Mouse (Mus musculus): ENCODE data around the gene Gxylt1. TPM values are rescaled to one million over a fixed set of nuclear protein-coding genes. Genes with fewer than 3 reads are reported as not detected.

Gxylt1 gene
- total and polyA plus RNA-seq, 2 experiments from 2014 or later: 3.1 to 4.0 TPM

- H3K27ac ChIP-seq: no peak overlapping the region
- H3K27me3 ChIP-seq (ENCODE audit: insufficient read depth, low read length): no peaks in the 10 kb centered on the region
- TF ChIP-seq CTCF (IDR thresholded peaks at IDR 0.05; ENCODE audit: low read depth): no peak
- H3K9ac ChIP-seq (replicated peaks; ENCODE audit: low read length): no peak overlapping the region
- no peaks in the 10 kb centered on the region for H3K36me3 ChIP-seq (ENCODE audit: insufficient read depth, low read length)
- H3K4me1 ChIP-seq (ENCODE audit: insufficient read depth, low read length): no peaks in the 10 kb centered on the region
- ATAC-seq: peak; percentile 32
- peak; percentile 44 for DNase-seq (ENCODE audit: low spot score)
- H3K4me2 ChIP-seq (ENCODE audit: low read depth, low read length): no peak overlapping the region
- no peak overlapping the region for H3K4me3 ChIP-seq (ENCODE audit: low read length)
- WGBS: 69% methylated on average over 10 of the region's 10 CpGs
- no peaks in the 10 kb centered on the region for H3K9me3 ChIP-seq (ENCODE audit: low read length)
Measured at GRCm38 (mm10) chr15:93226930-93227763, 47.8 kb downstream of the Gxylt1 start.

- ATAC-seq: no peak
- DNase-seq (ENCODE audit: low spot score): no peak
- H3K4me3 ChIP-seq (ENCODE audit: low read length): no peak overlapping the region
- no peak overlapping the region for H3K9ac ChIP-seq (replicated peaks; ENCODE audit: low read length)
- H3K36me3 ChIP-seq (ENCODE audit: insufficient read depth, low read length): no peaks in the 10 kb centered on the region
- H3K27me3 ChIP-seq (ENCODE audit: insufficient read depth, low read length): no peaks in the 10 kb centered on the region
- 61% methylated on average over 7 of the region's 7 CpGs for WGBS
- no peaks in the 10 kb centered on the region for H3K4me1 ChIP-seq (ENCODE audit: insufficient read depth, low read length)
- TF ChIP-seq CTCF (IDR thresholded peaks at IDR 0.05; ENCODE audit: low read depth): peak; percentile 38
- H3K9me3 ChIP-seq (ENCODE audit: low read length): no peaks in the 10 kb centered on the region
- H3K4me2 ChIP-seq (ENCODE audit: low read depth, low read length): no peak overlapping the region
- H3K27ac ChIP-seq: no peak overlapping the region
Measured at GRCm38 (mm10) chr15:93222475-93222874, 52.5 kb downstream of the Gxylt1 start.

- no peak overlapping the region for H3K27ac ChIP-seq
- H3K27me3 ChIP-seq (ENCODE audit: insufficient read depth, low read length): no peaks in the 10 kb centered on the region
- no peaks in the 10 kb centered on the region for H3K9me3 ChIP-seq (ENCODE audit: low read length)
- H3K36me3 ChIP-seq (ENCODE audit: insufficient read depth, low read length): no peaks in the 10 kb centered on the region
- no peak overlapping the region for H3K4me3 ChIP-seq (ENCODE audit: low read length)
- WGBS: 93% methylated on average over 9 of the region's 9 CpGs
- H3K9ac ChIP-seq (replicated peaks; ENCODE audit: low read length): no peak overlapping the region
- ATAC-seq (no peak), DNase-seq (ENCODE audit: low spot score) (no peak)
- H3K4me2 ChIP-seq (ENCODE audit: low read depth, low read length): no peak overlapping the region
- TF ChIP-seq CTCF (IDR thresholded peaks at IDR 0.05; ENCODE audit: low read depth): no peak
- H3K4me1 ChIP-seq (ENCODE audit: insufficient read depth, low read length): no peaks in the 10 kb centered on the region; the same call in 1 of the 2 replicates
Measured at GRCm38 (mm10) chr15:93212617-93213016, 62.4 kb downstream of the Gxylt1 start.

GRCm38 (mm10) chr15:93204861-93205260 lies 70.1 kb downstream of the Gxylt1 start:
- TF ChIP-seq CTCF (IDR thresholded peaks at IDR 0.05; ENCODE audit: low read depth): no peak
- Histone ChIP-seq H3K9ac (replicated peaks; ENCODE audit: low read length) (no peak overlapping the region), H3K4me3 (ENCODE audit: low read length) (no peak overlapping the region), H3K9me3 (ENCODE audit: low read length) (no peaks in the 10 kb centered on the region), H3K27ac (no peak overlapping the region), H3K27me3 (ENCODE audit: insufficient read depth, low read length) (no peaks in the 10 kb centered on the region), H3K4me2 (ENCODE audit: low read depth, low read length) (no peak overlapping the region), H3K36me3 (ENCODE audit: insufficient read depth, low read length) (no peaks in the 10 kb centered on the region), H3K4me1 (ENCODE audit: insufficient read depth, low read length) (no peaks in the 10 kb centered on the region)
- DNase-seq (ENCODE audit: low spot score) (no peak), ATAC-seq (no peak)
- 90% methylated on average over 1 of the region's 1 CpGs for WGBS

- no peak overlapping the region for H3K27ac ChIP-seq
- DNase-seq (ENCODE audit: low spot score) (no peak), ATAC-seq (no peak)
- 81% methylated on average over 5 of the region's 5 CpGs for WGBS
- no peak overlapping the region for H3K4me2 ChIP-seq (ENCODE audit: low read depth, low read length)
- H3K9ac ChIP-seq (replicated peaks; ENCODE audit: low read length): no peak overlapping the region
- no peaks in the 10 kb centered on the region for H3K9me3 ChIP-seq (ENCODE audit: low read length)
- H3K4me3 ChIP-seq (ENCODE audit: low read length): no peak overlapping the region
- H3K27me3 ChIP-seq (ENCODE audit: insufficient read depth, low read length): no peaks in the 10 kb centered on the region
- H3K36me3 ChIP-seq (ENCODE audit: insufficient read depth, low read length): no peaks in the 10 kb centered on the region
- no peak for TF ChIP-seq CTCF (IDR thresholded peaks at IDR 0.05; ENCODE audit: low read depth)
- H3K4me1 ChIP-seq (ENCODE audit: insufficient read depth, low read length): no peaks in the 10 kb centered on the region
Measured at GRCm38 (mm10) chr15:93201956-93202355, 73.0 kb downstream of the Gxylt1 start.

- Histone ChIP-seq H3K4me3 (ENCODE audit: low read length) (no peak overlapping the region), H3K9me3 (ENCODE audit: low read length) (0 out of 2 replicates have a peak, but pooled peaks cover 4% of the 10 kb centered on the region), H3K4me1 (ENCODE audit: insufficient read depth, low read length) (no peaks in the 10 kb centered on the region), H3K27me3 (ENCODE audit: insufficient read depth, low read length) (no peaks in the 10 kb centered on the region), H3K36me3 (ENCODE audit: insufficient read depth, low read length) (no peaks in the 10 kb centered on the region), H3K27ac (no peak overlapping the region; the same call in 1 of the 2 replicates), H3K4me2 (ENCODE audit: low read depth, low read length) (no peak overlapping the region), H3K9ac (replicated peaks; ENCODE audit: low read length) (no peak overlapping the region)
- 47% methylated on average over 12 of the region's 12 CpGs for WGBS
- ATAC-seq: peak; percentile 72
- TF ChIP-seq CTCF (IDR thresholded peaks at IDR 0.05; ENCODE audit: low read depth): no peak
- peak; percentile 61 for DNase-seq (ENCODE audit: low spot score)
Measured at GRCm38 (mm10) chr15:93191387-93192145, 83.4 kb downstream of the Gxylt1 start.

Other genes starting within 250 kb of the Gxylt1 start
- 79.9 and 80.1 TPM in 2 replicates for gene Yaf2, start 61.8 kb upstream of the Gxylt1 start, total RNA-seq (2014; rRNA removed)
- 148 and 158 TPM in 2 replicates for gene Yaf2, start 61.8 kb upstream of the Gxylt1 start, polyA plus RNA-seq (2015; fragmentation: Nextera tagmentation; extraction: Ambion mirVana)
- 27.8 and 42.9 TPM in 2 replicates for gene Zcrb1, start 123.2 kb upstream of the Gxylt1 start, total RNA-seq (2014; rRNA removed)
- gene Zcrb1, start 123.2 kb upstream of the Gxylt1 start, polyA plus RNA-seq (2015; fragmentation: Nextera tagmentation; extraction: Ambion mirVana): 161 and 172 TPM in 2 replicates
- 27.0 and 36.3 TPM in 2 replicates for gene Pphln1, start 123.2 kb upstream of the Gxylt1 start, total RNA-seq (2014; rRNA removed)
- 36.7 and 38.0 TPM in 2 replicates for gene Pphln1, start 123.2 kb upstream of the Gxylt1 start, polyA plus RNA-seq (2015; fragmentation: Nextera tagmentation; extraction: Ambion mirVana)